Mouse (Mus musculus) ZHBTc4 (cell line): ENCODE measurements around the gene Rasgrf1.

Source experiments
- DNase-seq: peaks from one replicate; pipeline ENCODE4 v3.0.0-alpha.2; 2011; ENCODE audit warnings: low read depth, low spot score

Rasgrf1 gene

GRCm38 (mm10) chr9:89906645-89907044, 3.1 kb upstream of the Rasgrf1 start:
- DNase-seq, result no peak

GRCm38 (mm10) chr9:89907941-89908340, 1.8 kb upstream of the Rasgrf1 start:
- no peak for DNase-seq

GRCm38 (mm10) chr9:89908601-89909000, 1.1 kb upstream of the Rasgrf1 start:
- peak; percentile 49 for DNase-seq

GRCm38 (mm10) chr9:89910011-89910400, 298 bp downstream of the Rasgrf1 start:
- peak; percentile 51 for DNase-seq

- peak; percentile 70 for DNase-seq
Measured at GRCm38 (mm10) chr9:89910741-89911444, 1.2 kb downstream of the Rasgrf1 start.

GRCm38 (mm10) chr9:89911891-89912549, 2.3 kb downstream of the Rasgrf1 start:
- peak; percentile 18 for DNase-seq

GRCm38 (mm10) chr9:89913135-89913534, 3.4 kb downstream of the Rasgrf1 start:
- no peak for DNase-seq

GRCm38 (mm10) chr9:89916471-89916870, 6.8 kb downstream of the Rasgrf1 start:
- DNase-seq, result no peak

- no peak for DNase-seq
Measured at GRCm38 (mm10) chr9:89917431-89917830, 7.7 kb downstream of the Rasgrf1 start.

- no peak for DNase-seq
Measured at GRCm38 (mm10) chr9:89918832-89919231, 9.1 kb downstream of the Rasgrf1 start.

GRCm38 (mm10) chr9:89921121-89921520, 11.4 kb downstream of the Rasgrf1 start:
- peak; percentile 56 for DNase-seq

GRCm38 (mm10) chr9:89922666-89923065, 13.0 kb downstream of the Rasgrf1 start:
- DNase-seq, result no peak

GRCm38 (mm10) chr9:89924836-89925235, 15.1 kb downstream of the Rasgrf1 start:
- DNase-seq, result no peak

GRCm38 (mm10) chr9:89928497-89928896, 18.8 kb downstream of the Rasgrf1 start:
- DNase-seq, result no peak

- DNase-seq, result peak; percentile 43
Measured at GRCm38 (mm10) chr9:89940428-89940827, 30.7 kb downstream of the Rasgrf1 start.

GRCm38 (mm10) chr9:89946830-89947229, 37.1 kb downstream of the Rasgrf1 start:
- DNase-seq, result no peak

GRCm38 (mm10) chr9:89948602-89949001, 38.9 kb downstream of the Rasgrf1 start:
- no peak for DNase-seq

GRCm38 (mm10) chr9:89953596-89954215, 44.0 kb downstream of the Rasgrf1 start:
- no peak for DNase-seq

GRCm38 (mm10) chr9:89954860-89955479, 45.3 kb downstream of the Rasgrf1 start:
- no peak for DNase-seq

GRCm38 (mm10) chr9:89958959-89959358, 49.3 kb downstream of the Rasgrf1 start:
- DNase-seq, result no peak

GRCm38 (mm10) chr9:89964091-89964490, 54.4 kb downstream of the Rasgrf1 start:
- no peak for DNase-seq

- DNase-seq, result no peak
Measured at GRCm38 (mm10) chr9:89967716-89968115, 58.0 kb downstream of the Rasgrf1 start.
